Mouse (Mus musculus) adrenal gland, adult 2 months (tissue): ENCODE measurements at regions not wholly inside any gene's neighbourhood (a gene's known extent, or its start where the extent isn't known, plus 50 kb on each side); places are given as distances from the start of the nearest gene placed in this dataset.

Experiments
- DNase-seq: peaks from one replicate; pipeline ENCODE4 v3.0.0; 2021

DNA sequence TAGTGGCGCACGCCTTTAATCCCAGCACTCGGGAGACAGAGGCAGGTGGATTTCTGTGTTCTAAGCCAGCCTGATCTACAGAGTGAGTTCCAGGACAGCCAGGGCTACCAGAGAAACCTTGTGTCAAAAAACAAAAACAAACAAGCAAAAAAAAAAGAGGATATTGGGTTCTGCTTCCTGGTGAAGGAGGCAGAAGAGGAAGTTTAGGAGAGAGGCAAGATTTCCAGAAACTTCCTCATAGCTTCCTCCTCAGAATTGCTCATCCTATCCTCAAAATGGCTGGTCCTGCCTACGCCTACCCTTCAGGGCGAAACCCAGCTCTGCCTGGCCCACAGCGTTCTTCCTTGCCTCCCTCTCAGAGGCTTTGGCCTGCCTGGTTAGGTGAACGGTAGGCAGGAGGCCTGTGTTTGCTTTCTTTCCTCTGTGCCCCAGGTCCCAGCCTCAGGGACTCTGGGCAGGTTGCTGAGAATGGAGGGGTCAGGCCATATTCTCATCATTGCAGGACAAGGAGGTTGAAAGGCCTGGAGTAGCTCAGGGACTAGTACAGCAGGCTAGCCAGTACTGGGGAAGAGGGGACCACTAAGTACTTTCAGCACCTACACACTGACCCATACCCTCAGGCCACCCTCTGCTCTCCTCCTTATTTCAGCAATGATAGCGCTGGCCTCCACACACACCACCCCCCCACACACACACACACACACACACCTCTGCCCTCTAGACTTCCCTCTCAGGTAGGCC is 79.6 kb downstream of the Zfp36l2 start:
- no peak for DNase-seq

DNA sequence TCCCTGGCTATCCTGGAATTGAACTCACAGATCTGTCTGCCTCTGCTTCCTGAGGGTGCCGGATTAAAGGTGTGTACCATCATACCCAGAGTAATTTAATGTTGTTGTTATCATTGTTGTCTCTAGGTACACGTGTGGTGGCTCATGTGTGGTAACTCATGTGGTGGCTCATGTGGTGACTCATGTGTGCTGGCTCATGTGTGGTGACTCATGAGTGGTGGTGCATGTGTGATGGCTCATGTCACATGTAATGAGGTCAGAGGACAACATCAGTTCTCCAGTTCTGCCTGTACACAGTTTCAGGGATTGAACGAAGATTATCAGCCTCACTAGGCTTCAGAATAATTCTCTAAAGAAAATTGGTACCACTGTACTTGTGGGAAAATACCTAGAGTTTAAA is 80.2 kb downstream of the Zfp36l2 start:
- no peak for DNase-seq

DNA sequence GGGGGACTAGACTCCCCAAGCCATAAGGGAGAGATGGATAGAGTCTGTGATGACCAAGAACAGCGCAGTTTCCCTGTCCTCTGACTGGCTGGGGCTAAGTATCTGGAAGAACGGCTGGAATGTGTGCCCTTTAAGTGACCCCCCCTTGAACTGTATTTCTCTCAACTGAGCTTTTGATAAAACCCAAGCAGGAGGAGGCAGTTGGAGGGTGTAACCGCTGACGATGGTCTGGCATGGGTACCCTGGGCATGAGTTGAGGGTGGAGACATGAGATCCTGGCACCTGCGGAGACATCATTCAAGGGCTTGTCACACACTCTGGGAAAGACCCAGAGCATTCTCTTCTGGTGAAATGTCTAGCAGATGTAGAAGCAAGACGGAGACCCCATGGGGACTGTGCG is 83.5 kb downstream of the Zfp36l2 start:
- DNase-seq, result no peak

DNA sequence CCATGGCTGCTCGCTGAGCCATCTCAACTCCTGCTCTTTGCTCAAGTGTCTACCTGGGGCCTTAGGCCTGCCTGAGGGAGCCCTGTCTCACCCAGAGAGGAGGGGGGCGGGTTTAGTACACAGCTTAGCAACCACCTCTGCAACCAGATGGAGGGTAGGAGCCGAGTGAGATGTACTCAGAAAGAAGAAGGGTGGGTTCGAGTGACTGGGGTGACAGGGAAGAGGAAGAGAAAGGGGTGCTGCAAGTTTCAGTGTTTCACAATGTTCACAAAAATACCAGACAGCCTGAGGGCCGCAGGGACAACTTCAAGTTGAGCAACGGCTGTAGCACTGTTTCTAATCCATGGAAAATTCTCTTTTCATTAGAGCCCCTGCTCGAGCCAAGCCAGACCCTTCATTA is 84.4 kb downstream of the Zfp36l2 start:
- no peak for DNase-seq

DNA sequence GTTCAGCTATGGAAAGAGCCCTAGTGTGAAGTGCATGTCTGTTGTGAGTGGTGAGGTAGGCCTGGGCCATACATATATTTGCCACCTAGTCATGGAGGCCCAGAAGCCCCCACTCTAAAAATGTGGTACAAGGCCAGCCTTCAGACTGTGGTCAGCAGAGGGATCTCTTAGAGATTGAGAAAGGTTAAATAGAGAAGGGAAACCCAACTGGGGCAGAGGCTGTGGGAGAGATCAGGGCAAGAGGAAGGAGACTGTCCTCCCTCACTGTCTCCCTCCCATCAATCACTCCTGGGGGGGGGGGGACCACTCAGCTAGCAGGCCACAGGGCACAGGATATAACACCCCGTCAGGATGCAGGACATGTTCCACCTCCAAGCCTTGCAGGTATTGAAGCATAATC is 86.1 kb downstream of the Zfp36l2 start:
- DNase-seq, result no peak

DNA sequence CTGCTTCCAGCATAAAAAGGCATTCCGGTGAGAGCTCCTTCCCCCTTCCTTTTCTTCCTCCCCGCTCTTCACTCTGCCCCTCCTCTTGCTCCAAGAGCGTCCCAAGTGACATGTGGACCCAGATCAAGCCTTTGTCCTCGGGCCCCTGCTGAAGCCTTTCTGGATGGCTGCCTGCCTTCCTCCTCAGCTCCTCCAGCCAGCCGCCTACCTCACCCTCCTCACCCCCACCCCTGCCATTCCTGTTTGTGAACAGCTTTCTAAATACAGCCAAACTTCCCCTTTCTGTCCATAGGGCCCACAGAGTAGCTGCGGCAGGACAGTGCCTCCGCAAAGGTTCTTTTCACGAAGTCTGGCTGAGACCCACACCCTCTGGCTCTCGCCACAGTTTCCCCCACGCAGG is 87.2 kb downstream of the Zfp36l2 start:
- no peak for DNase-seq

DNA sequence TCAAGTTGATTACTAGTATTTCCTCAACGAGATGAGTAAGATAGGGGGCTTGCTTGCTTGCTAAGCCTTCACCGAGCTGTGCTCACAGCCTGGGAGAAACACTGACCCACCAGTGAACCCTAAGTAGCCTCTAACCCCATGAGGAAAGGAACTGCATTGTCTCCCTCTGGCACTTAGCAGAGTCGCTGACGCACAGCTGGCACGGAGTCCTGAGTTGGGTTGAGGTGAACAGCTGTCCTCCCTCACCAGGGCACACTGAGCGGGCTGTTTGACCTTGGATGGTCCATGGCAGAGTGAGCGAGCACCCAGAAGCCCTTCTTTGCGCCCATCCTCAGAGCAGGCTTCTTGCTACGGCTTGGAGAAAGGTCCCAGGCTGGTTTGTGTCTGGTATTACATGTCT is 88.0 kb downstream of the Zfp36l2 start:
- no peak for DNase-seq

DNA sequence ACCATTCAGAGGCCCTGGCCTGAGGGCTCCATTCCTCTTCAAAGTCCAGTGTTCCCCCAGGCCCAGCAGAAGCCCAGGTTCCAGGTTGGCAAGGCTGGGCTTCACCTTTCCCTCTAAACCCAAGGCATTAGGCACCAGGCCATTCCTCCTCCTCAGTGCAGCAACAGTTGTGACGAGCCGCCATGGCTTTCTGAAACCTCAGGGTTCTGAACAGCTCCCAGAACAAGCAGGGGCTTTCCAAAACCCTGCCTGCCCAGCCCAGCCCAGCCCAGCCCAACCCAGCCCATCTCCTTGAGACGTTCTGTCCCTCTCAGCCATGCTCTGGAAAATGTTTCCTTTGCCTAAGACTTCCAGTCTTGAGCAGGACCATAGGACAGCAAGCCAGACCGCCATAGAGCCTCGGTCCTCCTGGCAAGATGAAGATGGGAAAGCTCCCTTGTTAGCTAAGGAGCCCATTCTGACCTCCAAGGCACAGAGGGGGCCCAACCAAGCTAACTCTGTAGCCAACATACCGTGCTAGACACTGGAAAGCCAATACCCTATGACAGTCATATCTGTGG is 89.8 kb downstream of the Zfp36l2 start:
- DNase-seq, result no peak

DNA sequence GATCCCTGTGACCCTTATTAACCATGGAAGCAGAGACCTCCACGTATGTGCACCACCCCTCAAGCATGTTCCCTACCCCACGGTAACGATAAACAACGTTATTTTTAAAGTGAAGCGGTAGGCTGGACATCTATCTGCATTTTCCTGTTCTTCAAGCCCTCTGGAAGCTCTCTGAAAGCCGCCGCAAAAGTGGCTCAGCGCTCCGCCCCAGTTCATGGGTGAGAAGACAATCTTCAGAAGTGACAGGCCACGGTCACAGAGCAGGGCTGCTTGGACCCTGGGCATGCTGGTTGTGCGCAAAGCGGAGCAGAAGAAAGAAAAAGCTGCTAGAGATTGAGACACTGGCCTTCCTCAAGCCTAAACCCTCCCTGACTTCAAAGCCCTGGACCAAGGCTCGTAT is 90.5 kb downstream of the Zfp36l2 start:
- DNase-seq, result no peak

DNA sequence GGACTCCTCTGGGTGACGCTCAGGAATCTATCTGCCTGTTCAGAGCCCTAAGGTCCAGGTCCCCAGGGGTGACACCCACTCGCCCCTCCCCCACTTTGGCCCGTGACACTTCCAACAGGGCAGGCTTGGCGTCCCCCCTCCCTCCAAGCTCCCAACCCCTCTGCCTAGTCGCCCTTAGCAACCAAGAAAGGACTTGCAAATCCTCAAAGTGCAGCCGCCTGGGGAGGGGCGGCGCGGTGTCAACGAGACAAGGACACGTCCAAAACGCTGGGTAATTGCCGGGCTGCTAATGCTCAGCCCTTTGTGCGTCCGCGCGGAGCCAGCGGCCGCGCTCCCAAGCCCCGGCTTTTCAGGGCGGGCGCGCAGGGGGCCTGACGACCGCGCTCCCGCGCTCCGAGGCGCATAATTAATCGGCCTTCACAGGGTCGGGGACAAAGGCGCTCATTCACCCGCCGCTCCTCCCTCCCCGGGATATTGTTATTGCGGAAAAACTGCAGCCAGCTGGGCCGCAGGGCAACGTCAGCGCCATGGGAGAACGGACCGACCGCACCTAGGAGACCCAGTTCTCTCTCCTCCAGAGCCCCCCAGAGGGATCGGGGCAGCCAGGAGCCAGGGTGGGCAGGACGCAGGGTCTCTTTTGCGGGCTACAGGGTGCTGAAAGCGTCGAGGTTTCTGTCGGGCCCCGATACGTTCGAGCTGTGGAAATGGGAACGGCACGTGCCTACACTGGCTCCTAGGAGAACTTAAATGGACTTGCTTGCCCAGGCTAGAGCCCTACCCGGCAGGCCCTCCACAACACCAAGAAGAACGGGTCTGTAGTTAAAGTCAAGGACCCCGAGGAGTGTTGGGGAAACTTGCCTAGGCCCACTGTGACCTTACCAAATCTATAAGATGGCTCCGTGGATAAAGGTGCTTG is 91.1 kb downstream of the Zfp36l2 start:
- DNase-seq, result peak; percentile 63

DNA sequence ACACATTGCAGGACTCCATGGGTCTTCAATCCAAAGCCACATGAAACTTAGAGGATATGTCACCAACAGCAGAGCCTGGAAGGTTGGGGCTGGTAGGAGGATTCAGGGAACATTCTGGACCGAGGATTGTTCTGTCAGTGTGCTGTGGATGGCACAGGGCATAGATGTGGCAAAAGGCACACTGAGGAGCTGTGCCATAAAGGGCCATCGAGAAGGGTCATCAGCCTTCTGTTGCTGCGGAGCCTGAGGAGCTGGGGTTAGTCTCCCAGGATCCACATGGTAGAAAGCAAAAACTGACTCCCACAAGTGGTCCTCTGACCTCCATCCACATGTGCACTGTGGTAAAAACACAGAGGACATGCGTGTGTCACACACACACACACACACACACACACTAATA is 91.9 kb downstream of the Zfp36l2 start:
- no peak for DNase-seq

DNA sequence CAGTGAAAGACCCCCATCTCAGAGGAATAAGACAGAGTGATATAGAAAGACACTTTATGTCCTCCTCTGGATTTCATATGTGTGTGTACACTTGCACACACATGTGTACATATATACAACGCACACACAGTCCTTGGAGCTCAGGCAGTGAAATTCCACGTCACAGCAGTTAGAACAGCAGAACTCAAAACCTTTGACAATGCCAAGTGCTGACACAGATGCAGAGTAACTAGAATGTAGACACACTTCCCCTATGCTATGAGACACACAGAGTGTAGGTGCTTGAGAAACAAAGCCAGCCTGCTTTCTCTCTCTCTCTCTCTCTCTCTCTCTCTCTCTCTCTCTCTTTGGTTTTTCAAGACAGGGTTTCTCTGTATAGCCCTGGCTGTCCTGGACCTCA is 92.7 kb downstream of the Zfp36l2 start:
- DNase-seq, result no peak

DNA sequence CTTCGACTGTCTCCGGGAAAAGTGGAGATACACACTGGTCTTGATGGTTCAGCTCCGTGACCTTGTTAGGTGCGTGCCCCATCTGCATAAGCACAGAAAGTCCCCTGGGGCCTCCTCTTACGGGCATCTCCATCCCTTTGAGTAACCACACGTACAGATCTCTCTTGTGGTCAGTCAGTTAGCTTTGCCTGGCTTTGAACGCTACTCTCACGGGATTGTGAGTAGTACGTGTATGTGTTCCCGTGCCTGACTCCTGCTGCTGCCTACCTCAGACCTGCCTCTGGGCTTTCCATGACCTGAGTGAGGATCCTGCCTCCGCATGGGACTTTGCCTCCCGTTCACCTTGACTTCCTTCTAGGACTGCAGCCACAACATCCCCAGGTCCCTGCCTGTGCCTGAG is 101.4 kb downstream of the Zfp36l2 start:
- peak; percentile 31 for DNase-seq

DNA sequence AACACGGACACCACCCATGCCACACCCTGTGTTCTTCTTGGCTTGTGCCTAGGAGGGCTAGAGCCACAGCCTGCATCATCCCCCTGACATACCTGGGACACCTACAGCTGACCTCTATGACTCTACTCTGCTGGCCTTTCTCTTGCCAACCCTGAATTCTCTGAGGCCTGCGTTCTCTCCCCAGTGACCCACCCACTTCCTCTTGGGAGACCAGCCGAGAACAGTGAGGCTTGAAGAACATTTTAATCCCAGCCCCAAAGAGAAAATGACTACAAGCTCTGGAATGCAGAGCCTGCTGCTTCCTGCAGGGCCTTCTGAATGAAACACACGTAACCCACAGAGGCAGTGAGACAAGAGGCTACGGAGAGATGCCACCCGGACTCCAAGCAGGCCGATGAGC is 102.0 kb downstream of the Zfp36l2 start:
- peak; percentile 52 for DNase-seq

DNA sequence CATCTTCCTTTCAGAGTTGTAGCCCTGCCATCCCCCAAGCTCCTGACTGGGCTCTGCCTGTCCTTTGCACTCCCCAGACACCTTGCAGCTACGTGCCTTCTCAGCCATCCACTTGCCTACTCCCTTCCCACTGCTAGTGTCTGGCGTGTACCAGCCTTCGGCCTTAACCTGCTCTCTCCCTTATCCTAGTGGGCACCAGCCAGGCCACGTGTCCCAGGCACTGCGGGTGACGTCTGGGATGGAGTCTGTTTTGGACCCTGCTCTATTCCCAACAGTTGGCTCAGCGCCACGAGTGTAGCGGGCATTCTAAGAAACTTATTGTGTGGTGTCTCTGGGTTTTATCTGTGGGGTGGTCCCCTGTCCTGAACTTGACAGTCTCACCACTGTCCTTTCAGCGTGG is 102.5 kb downstream of the Zfp36l2 start:
- peak; percentile 33 for DNase-seq

DNA sequence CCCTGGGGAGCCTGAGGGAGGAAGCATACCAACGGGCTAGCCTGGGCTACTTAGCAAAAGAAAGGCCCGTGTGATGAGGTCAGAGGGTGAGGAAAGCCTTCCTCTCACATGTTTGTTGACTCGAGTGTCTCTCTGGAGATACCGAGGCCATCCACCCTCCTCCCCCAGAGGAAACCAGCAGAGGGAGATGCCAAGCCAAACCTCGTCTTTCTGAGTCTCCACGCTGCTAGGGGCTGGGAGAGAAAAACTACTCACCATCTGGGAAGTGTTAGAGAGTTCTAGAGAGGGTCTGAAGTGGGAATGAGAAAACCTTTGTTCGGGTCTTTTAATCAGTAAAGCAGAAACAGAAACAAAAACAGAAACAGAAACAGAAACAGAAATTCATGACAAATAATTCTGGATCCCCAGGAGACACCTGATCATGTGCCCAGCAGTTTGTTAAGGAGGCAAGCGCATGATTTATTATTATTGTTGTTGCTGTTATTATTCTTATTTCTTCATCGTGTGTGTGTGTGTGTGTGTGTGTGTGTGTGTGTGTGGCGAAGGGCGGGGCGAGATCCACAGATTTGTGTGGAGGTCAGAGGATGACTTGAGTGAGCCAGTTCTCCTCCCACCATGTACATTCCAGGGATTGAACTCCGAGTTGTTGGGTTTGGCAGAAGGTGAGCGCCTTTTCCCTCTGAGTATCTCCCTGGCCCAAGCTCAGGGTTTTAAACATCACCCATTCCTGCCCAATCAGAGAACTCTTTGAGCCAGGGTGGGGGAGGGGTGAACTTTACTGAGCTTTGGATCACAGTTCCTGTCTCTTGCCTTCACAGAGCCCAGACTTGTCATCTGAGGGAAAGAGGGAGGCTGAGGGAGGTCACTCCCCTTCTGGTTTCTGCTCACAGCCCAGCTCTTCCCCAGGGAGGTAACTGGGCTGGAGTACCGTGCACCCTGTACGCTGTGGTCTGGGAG is 104.2 kb downstream of the Zfp36l2 start:
- peak; percentile 70 for DNase-seq

DNA sequence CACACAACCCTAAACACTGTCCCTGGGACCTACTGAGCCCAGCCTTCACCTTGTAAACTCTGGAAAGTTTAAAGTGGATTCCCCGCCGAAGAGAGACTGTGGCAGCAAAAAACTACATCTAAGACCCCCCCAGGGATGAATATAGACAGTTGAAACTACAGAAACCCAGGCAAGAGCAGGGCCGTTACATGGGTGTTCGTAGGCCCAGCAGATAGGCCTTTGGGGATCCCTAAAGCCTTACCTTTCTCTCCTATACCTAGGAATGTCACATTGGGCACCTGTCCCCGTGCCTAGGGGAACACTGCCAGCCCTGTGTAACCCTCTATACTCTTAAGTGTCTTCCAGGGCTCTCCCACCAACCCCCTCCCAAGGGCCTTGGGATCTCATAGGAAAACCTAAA is 105.2 kb downstream of the Zfp36l2 start:
- DNase-seq, result no peak

DNA sequence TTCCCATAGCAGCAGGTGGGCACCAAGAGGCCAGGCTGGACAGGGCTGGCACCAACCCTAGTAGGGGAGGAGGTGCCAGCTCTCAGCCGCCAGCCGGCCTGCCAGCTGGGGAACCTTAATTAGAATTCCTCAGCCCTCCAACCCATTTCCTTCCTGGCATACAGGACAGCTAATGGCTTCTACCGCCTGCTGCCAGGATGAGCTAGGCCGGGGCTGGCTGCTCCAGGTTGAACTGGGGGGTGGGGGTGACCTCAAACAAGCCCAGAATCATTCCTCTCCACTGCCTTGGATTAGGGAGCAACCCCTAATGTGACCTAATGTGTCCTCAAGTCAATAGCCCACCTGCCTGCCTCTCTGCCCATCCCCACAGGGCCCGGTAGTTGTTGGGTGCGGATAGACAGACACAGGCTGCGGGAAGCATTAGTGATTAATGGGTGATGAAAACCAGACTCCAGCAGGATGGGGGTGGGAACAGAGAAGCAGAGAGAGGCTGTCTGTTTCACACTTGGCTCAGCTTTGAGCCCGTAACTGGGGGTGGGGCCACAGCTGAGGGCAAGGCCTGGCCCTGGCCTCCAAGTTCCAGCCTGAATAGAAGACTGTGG is 105.9 kb downstream of the Zfp36l2 start:
- DNase-seq, result peak; percentile 77

DNA sequence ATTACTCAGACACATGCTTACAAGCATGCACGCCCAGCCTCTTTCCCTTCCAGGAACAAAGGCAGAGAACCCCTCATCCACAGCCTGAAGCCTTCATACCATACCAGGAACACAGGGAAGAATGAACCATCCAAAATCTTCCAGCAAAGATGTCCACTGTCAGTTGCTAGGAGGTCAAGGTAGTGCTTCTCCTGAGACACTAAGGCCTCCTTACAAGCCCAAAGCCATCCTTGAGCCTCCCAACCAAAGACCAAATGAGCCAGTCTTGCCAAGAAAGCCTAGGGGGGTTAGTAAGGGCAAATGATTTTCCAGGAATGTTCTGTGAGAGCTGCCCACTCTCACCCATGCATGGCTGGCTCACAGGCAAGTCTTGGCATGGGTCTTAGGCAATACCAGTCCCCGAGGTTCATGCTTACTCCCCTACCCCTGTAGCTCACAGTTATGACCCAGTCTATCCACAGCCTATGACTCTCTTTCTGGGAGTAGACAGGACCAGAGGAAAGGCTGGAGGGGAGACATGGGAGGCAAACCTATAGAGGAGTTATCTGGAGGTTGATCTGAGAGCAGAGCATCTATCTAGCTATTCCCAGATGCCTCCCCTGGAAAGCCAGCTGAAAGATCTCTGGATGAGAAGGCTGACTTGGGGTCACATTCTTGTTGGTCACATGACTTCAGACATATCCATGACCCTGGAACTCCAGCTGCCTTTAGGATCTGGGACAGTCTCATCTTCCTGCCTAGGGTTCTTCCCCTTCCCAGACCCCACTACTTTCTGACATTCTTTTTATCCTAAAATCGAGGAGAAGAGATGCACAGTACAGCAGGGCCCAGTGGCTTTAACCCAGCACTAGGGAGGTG is 112.4 kb downstream of the Zfp36l2 start:
- no peak for DNase-seq

DNA sequence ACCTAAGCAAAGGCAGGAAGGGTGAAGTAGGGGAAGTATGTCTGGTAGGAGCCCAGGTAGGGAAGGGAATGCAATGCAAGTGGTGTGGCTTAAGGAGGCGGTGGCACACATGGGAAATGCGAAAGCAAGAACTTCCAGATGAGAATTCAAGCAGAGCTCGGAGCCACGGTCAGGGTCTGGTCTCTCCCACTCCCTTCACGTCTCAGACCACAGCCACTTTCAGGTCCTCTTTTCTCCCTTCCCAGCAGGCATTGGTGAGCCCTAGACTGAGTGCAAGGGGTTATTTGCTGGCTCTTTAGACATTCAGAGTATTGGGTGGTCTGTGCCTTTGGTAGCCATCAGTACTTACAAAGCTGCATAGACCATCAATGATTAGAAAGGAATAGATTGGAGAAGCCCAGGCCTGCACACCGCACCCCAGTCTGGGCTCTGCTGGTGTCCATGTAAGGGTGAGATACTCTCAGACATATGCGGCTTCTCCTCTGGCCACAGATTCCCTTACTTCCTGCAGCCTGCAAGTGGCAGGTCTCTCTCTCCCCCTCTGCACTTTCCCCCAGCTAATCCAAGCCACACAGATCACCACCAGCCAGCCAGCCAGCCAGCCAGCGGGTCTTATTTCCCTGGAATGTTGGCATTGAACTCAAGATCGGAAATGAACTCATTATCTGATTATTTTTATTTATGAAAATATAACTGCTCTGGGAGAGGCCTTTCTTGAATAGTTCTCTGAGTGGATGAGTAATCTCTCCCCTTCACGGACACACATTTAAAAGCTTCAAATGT is 113.6 kb downstream of the Zfp36l2 start:
- DNase-seq, result no peak
